Mouse (Mus musculus) monocyte, adult 59 days (primary cell): ENCODE data around the gene Pramel3. TPM values are rescaled to one million over a fixed set of nuclear protein-coding genes. Genes with fewer than 3 reads are reported as not detected.

Experiments
- total RNA-seq, 2 experiments: library from RNA; stranded (reverse); gene quantifications; one replicate each; pipeline ENCODE4 v1.2.4; 2023

Gene Pramel3
- total RNA-seq = not detected

DNA sequence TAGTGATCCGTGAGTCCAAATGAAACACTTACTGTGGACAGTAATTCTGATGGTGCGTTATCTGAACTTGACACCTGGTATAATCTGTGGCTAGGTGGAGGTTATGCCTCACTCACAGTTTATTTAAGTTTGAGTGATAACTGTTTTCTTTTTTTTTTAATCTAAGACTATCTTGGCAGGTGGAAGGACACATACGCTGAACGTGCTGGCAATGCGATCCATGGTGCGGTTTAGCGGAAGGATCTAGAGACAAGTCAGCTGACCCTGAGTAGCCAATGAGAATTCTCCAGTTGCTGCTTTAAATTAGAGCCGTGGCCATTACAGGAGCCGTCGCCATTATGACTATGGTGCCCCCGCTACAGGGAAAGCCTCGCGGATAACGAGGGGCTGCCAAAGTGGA lies at the start of gene Pramel3:
Pramel3 (plus strand) TSS at position 301 of the 400 bp plus-strand sequence.

Other genes with a start within 250 kb of the Pramel3 start
- gene Gm15023, start 124.7 kb upstream of the Pramel3 start, total RNA-seq = not detected
- not detected for gene Tceal6, start 91.6 kb upstream of the Pramel3 start, total RNA-seq
- gene Gm5128, start 71.0 kb downstream of the Pramel3 start, total RNA-seq = not detected
- not detected for gene Gm7903, start 131.5 kb downstream of the Pramel3 start, total RNA-seq
- gene AV320801, start 192.3 kb downstream of the Pramel3 start, total RNA-seq = not detected